Mouse (Mus musculus) yolk sac, embryonic 10.5 days (tissue): Measurements from ENCODE around the gene Ppp1r9a.

Source experiments
- DNase-seq: peaks from one replicate; pipeline ENCODE4 v3.0.0-alpha.2; 2017; ENCODE audit warnings: low spot score

The Ppp1r9a gene

GRCm38 (mm10) chr6:5159385-5159791 is 256.7 kb downstream of the Ppp1r9a start:
- no peak for DNase-seq

GRCm38 (mm10) chr6:5162052-5162451 is 259.3 kb downstream of the Ppp1r9a start:
- no peak for DNase-seq

GRCm38 (mm10) chr6:5163507-5164144 is 260.9 kb downstream of the Ppp1r9a start:
- DNase-seq = no peak

DNA sequence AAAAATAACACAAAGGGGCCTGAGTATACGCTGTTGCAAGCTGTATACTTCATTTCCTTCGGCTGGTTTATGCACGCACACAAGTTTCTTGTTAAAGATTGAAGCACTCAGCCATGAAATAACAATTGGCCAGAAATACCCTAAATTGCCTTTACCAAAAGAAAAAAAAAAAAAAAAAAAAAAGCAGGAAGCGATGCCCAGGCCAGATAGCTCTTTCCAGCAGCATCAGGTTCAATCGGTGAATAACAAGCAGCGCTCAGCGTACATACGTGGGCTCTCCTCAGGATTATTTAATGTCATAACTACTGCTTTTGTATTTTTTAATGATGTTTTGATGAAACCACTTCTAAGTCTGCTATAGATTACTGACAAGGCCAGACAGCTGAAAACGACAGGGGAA is 262.1 kb downstream of the Ppp1r9a start:
- DNase-seq = no peak

GRCm38 (mm10) chr6:5167051-5167677 is 264.4 kb downstream of the Ppp1r9a start:
- DNase-seq = no peak

DNA sequence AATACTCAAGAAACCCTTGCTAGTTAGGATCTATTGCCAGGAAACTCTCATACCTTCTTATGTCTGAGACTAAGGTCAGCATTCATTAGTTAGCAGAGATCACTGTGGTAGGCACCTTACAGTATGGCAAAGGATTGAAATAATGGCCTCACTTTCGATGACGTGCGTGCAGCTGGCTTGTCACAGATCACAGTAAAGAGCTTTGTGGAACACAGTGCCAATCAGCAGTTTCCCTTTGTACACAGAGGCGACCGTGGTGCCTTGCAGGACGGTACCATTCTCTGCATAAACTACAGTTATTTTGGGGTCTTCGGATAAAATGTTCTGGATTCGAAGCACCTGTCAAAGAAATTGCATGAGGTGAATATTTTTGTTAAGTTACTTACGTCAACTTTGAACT is 265.4 kb downstream of the Ppp1r9a start:
- DNase-seq = no peak

DNA sequence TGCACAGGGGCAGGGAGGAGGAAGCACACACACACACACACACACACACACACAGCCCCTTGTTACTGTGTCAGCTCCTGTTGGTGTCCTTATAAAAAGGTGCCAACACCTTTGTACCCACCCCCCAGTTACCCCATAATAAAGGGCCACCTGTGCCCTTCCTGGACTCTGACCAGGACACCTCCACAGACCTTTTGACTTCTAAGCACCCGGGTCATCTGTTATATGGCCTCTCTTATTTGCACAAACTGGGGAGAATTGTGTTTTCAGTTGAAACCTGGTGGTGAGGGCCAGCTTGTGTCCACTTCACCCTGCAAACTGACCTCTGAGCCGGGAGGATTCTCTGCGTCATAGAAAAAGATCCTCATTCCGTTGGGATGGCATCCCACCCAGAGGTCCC is 268.7 kb downstream of the Ppp1r9a start:
- DNase-seq = no peak

DNA sequence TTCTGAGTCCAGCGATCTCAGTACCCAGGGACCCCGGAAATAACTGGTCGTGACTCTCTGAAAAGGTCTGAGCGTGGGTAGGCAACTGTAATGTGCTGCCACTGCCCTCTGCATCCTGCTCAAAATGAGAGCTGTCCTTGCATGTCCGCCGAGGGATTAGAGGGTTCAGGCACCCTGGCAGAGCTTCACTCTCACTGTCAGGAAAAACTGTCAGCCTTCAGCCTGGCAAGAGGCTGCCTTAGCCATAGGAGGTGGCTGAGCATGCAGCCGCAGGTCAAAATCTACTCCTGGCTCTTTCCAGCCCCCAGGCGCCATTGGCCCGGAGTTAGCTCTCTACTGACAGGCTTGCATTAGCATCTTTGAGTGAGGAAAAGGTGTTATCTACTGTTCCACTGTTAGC is 269.9 kb downstream of the Ppp1r9a start:
- no peak for DNase-seq

GRCm38 (mm10) chr6:5174179-5174812 is 271.6 kb downstream of the Ppp1r9a start:
- DNase-seq = no peak

GRCm38 (mm10) chr6:5177967-5178891 is 275.5 kb downstream of the Ppp1r9a start:
- DNase-seq = no peak

DNA sequence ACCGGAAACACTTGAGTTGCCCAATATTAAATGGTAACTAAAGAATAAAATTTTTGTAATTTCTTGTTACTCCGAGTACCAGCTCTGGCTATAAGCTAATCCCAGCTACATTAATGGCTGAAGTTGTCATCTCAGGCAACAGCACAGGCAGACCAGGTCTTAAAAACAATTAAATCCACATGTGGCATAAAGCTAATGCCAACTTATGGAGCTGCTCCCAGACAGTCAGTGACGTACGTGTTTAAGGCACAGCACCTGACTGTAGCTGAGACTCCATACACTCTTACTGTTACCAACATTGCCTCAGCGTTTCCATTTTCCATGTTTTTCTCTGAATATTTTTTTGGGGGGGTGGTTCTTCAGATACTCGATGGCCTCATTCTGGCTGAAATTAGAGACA is 276.5 kb downstream of the Ppp1r9a start:
- no peak for DNase-seq

GRCm38 (mm10) chr6:5180645-5181044 is 277.9 kb downstream of the Ppp1r9a start:
- DNase-seq = no peak

DNA sequence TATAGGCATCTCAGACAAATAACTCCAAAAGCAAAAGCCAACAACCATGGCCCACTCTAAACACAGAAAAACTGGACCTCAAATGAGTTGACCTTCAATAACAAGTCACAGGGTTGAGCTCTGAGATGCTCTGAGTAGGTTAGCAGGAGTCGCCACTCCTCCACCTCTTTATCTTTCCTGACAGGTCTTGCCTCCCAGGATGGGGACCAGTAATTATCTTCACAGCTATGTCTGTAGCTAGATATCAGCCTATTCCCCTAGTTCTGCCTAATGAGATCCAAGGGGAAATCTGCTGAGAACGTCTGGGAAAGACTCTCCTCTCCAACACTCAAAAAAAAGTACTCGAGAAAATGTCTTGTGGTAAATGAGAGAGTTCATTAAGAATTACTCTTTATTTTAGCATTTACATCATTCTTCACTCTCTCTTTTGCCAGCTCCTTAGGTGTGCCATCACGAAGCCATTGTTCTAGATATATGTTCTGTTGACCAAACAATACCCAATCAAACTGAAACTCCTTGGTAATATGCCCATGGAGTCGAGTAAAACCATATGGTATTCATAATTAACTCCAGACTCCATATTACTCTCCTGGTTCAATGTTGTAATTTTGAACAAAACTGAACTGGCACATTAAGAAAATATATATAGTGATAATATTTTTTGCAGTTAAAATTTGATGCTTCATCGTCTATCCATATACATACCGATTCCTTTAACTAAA is 283.7 kb downstream of the Ppp1r9a start:
- DNase-seq = no peak

DNA sequence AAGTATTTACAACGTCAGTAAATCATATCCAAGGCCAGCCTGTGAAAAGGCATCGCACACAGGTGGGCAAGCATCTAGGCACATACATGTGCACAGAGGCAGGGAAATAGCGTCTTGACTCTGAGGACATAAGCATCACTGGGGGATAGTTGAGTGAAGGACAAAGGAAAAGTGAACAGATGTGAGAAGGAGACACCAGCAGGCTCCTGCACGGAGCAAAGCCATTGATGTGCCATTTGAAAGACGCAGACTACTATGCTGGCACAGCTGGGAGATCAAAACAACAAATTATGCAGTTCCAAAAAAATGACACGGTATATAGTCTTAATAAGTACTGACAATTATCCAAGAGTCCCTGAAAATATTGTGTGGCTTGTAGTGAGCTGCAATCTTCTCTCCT is 284.9 kb downstream of the Ppp1r9a start:
- no peak for DNase-seq

DNA sequence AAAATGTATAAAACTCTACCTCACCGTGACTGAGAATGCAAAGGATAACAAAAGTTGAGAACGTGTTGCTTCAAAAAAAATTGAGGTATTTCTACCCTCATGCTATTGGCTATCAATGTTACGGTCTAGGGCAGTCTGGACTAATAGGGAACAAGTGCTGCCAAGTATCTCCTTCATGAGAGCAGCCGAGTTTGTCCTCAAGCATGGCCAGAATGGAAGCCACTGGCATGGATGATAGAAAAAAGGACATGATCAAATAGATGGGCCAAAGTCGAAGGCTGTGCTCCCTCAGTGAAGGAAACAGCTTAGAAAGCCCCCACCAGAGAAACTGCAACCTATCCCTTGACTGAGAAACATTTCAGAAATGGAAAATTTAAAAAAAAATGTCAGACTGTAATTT is 285.3 kb downstream of the Ppp1r9a start:
- DNase-seq = no peak

GRCm38 (mm10) chr6:5188938-5189337 is 286.2 kb downstream of the Ppp1r9a start:
- DNase-seq = no peak

DNA sequence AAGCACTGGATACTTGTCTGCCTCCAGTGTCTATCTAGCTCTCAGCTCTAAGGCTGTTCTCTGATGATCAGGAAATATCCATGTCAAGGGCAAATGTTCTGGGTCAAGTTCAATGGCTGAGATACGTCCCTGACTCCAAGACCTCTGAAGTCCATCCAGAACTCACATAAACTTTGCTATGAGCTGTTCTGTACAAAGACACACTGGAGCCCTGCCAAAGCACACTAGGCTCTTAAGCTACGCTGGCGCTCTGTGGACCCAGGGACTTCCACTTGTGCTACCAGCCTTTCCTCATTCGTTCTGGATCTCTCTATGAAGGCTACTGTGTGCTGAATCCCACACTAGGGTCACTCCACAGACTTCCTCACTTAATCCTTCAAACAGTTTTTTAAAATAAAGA is 286.8 kb downstream of the Ppp1r9a start:
- DNase-seq = no peak

GRCm38 (mm10) chr6:5190761-5191160 is 288.0 kb downstream of the Ppp1r9a start:
- DNase-seq = no peak

GRCm38 (mm10) chr6:5193693-5194092 is 291.0 kb downstream of the Ppp1r9a start, which contains the start of gene Pon1:
Gene Pon1, minus strand, starts transcription at chr6:5193946.
- DNase-seq = no peak

DNA sequence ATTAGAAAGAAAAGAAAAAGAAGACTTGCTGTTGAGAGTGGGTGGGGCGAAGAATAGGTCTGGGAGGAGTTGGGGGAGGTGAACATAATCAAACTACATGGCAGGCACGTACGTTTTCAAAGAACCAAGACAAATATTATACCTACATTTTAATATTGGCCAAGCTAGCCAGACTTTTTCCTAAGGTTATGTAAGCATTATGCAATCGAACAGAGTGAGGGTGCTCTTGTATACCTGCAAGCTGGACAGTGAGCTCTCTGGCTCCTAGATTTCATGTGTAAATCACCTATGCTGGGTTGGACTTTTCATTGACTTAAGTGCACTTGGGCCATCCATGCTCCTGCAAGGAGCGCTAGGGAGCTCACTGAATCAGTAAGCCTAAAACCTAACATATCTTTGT is 295.9 kb downstream of the Ppp1r9a start:
- no peak for DNase-seq

- no peak for DNase-seq
These were observed 296.7 kb downstream of the Ppp1r9a start for GRCm38 (mm10) chr6:5199376-5199905.
